Mouse (Mus musculus) myocyte (in vitro differentiated cells): ENCODE measurements at regions not wholly inside any gene's neighbourhood (a gene's known extent, or its start where the extent isn't known, plus 50 kb on each side); places are given as distances from the start of the nearest gene placed in this dataset.

ENCODE experiments used
- H3K27me3 ChIP-seq: one replicate; pipeline ENCODE4 v1.6.1; 2011; ENCODE audit not compliant: control insufficient read depth, insufficient read depth, insufficient read length
- H3K36me3 ChIP-seq: one replicate; pipeline ENCODE4 v1.6.1; 2011; ENCODE audit not compliant: control insufficient read depth, insufficient read depth
- H3K4me2 ChIP-seq: one replicate; pipeline ENCODE4 v1.6.1; 2011; ENCODE audit warnings: low read depth, control low read depth
- H3K4me3 ChIP-seq: one replicate; pipeline ENCODE4 v1.5.1; 2011; ENCODE audit warnings: mild to moderate bottlenecking, control low read depth, moderate library complexity
- H3K79me2 ChIP-seq: one replicate; pipeline ENCODE4 v1.6.1; 2011; ENCODE audit not compliant: control insufficient read depth, insufficient read depth
- H3ac ChIP-seq: one replicate; pipeline ENCODE4 v1.6.1; 2011; ENCODE audit not compliant: control insufficient read depth, insufficient read length
- CEBPB ChIP-seq: IDR thresholded peaks from 2 replicates; pipeline ENCODE4 v1.6.1; 2011; ENCODE audit warnings: mild to moderate bottlenecking, moderate library complexity; ENCODE audit not compliant: poor library complexity, insufficient read depth, severe bottlenecking
- E2F4 ChIP-seq: IDR thresholded peaks from one replicate; pipeline ENCODE4 v1.6.1; 2011; ENCODE audit warnings: mild to moderate bottlenecking, control low read depth, moderate library complexity; ENCODE audit not compliant: insufficient read depth
- MAX ChIP-seq: IDR thresholded peaks from one replicate; pipeline ENCODE4 v1.6.1; 2011; ENCODE audit warnings: low read depth, mild to moderate bottlenecking, control low read depth
- MYOD1 ChIP-seq, 3 experiments: IDR thresholded peaks; one replicate each; pipeline ENCODE4 v1.6.1; 2011; ENCODE audit warnings: control low read depth in 2 of 3, low read depth in 2 of 3, mild to moderate bottlenecking in 2 of 3, moderate library complexity in 1 of 3; ENCODE audit not compliant: insufficient read length in 2 of 3, control insufficient read depth in 1 of 3
- MYOG ChIP-seq, 3 experiments: IDR thresholded peaks; one replicate each; pipeline ENCODE4 v1.6.1; 2011; ENCODE audit warnings: control low read depth in 2 of 3, low read depth in 2 of 3, mild to moderate bottlenecking in 2 of 3; ENCODE audit not compliant: insufficient read length in 2 of 3, control insufficient read depth in 1 of 3, insufficient read depth in 1 of 3
- POLR2A ChIP-seq: IDR thresholded peaks from one replicate; pipeline ENCODE4 v1.6.1; 2011; ENCODE audit warnings: low read depth, mild to moderate bottlenecking, control low read depth, moderate library complexity; ENCODE audit not compliant: insufficient read length
- POLR2AphosphoS2 ChIP-seq: IDR thresholded peaks from one replicate; pipeline ENCODE4 v1.6.1; 2011; ENCODE audit warnings: low read depth, control low read depth; ENCODE audit not compliant: insufficient read length
- SRF ChIP-seq: IDR thresholded peaks from one replicate; pipeline ENCODE4 v1.6.1; 2011; ENCODE audit warnings: low read depth; ENCODE audit not compliant: control insufficient read depth, insufficient read length
- TCF12 ChIP-seq: IDR thresholded peaks from one replicate; pipeline ENCODE4 v1.6.1; 2011; ENCODE audit warnings: mild to moderate bottlenecking, control low read depth; ENCODE audit not compliant: poor library complexity, insufficient read depth, severe bottlenecking
- TCF3 ChIP-seq: IDR thresholded peaks from one replicate; pipeline ENCODE4 v1.6.1; 2011; ENCODE audit warnings: low read depth, control low read depth; ENCODE audit not compliant: insufficient read length
- USF1 ChIP-seq: IDR thresholded peaks from one replicate; pipeline ENCODE4 v1.6.1; 2011; ENCODE audit warnings: low read depth, mild to moderate bottlenecking, control low read depth, moderate library complexity

- Histone ChIP-seq H3ac (no peak overlapping the region), H3K4me3 (no peak overlapping the region), H3K4me2 (no peak overlapping the region), H3K36me3 (no peaks in the 10 kb centered on the region), H3K79me2 (no peaks in the 10 kb centered on the region), H3K27me3 (no peaks in the 10 kb centered on the region)
- TF ChIP-seq MAX (no peak), MYOG (IDR thresholded peaks at IDR 0.05; ENCODE audit: control insufficient read depth in 1 of 3, insufficient read depth in 1 of 3, insufficient read length in 2 of 3, low read depth in 2 of 3) (no peak), TCF3 (no peak), USF1 (no peak), TCF12 (no peak), SRF (no peak), POLR2A (no peak), MYOD1 (IDR thresholded peaks at IDR 0.05; ENCODE audit: control insufficient read depth in 1 of 3, insufficient read length in 2 of 3, low read depth in 2 of 3) (no peak), CEBPB (no peak)
Observed at GRCm38 (mm10) chr14:105402556-105402955, 144.2 kb downstream of the Ndfip2 start.

GRCm38 (mm10) chr14:105397467-105397866 lies 139.1 kb downstream of the Ndfip2 start:
- no peaks in the 10 kb centered on the region for H3K79me2 ChIP-seq
- H3K4me2 ChIP-seq = peak overlapping the region; percentile 62
- H3ac ChIP-seq = no peak overlapping the region
- no peak overlapping the region for H3K4me3 ChIP-seq
- no peaks in the 10 kb centered on the region for H3K36me3 ChIP-seq
- no peaks in the 10 kb centered on the region for H3K27me3 ChIP-seq
- no peak for TF ChIP-seq MYOD1 (IDR thresholded peaks at IDR 0.05; ENCODE audit: control insufficient read depth in 1 of 3, insufficient read length in 2 of 3, low read depth in 2 of 3)

- Histone ChIP-seq H3K79me2 (no peaks in the 10 kb centered on the region), H3K4me3 (no peak overlapping the region), H3K4me2 (no peak overlapping the region), H3K27me3 (no peaks in the 10 kb centered on the region), H3K36me3 (no peaks in the 10 kb centered on the region), H3ac (no peak overlapping the region)
- TF ChIP-seq POLR2A (no peak), MAX (no peak), E2F4 (no peak), USF1 (no peak), POLR2AphosphoS2 (no peak), MYOD1 (IDR thresholded peaks at IDR 0.05; ENCODE audit: control insufficient read depth in 1 of 3, insufficient read length in 2 of 3, low read depth in 2 of 3) (no peak)
Observed at GRCm38 (mm10) chr14:105392079-105392813, 133.9 kb downstream of the Ndfip2 start.

GRCm38 (mm10) chr14:105391430-105391829 lies 133.1 kb downstream of the Ndfip2 start:
- Histone ChIP-seq H3ac (no peak overlapping the region), H3K4me3 (no peak overlapping the region), H3K4me2 (no peak overlapping the region), H3K79me2 (no peaks in the 10 kb centered on the region), H3K27me3 (no peaks in the 10 kb centered on the region), H3K36me3 (no peaks in the 10 kb centered on the region)
- TF ChIP-seq TCF12 = no peak
- no peak for TF ChIP-seq MYOG (IDR thresholded peaks at IDR 0.05; ENCODE audit: control insufficient read depth in 1 of 3, insufficient read depth in 1 of 3, insufficient read length in 2 of 3, low read depth in 2 of 3)
- no peak for TF ChIP-seq CEBPB

GRCm38 (mm10) chr14:105385119-105385518 lies 126.7 kb downstream of the Ndfip2 start:
- no peaks in the 10 kb centered on the region for H3K36me3 ChIP-seq
- H3ac ChIP-seq = no peak overlapping the region
- no peaks in the 10 kb centered on the region for H3K79me2 ChIP-seq
- peak; percentile 53 to 88 (median 56) for TF ChIP-seq MYOD1 (IDR thresholded peaks at IDR 0.05; ENCODE audit: control insufficient read depth in 1 of 3, insufficient read length in 2 of 3, low read depth in 2 of 3)
- peak; percentile 47; the same call in 1 of the 2 replicates for TF ChIP-seq CEBPB
- no peak for TF ChIP-seq POLR2AphosphoS2
- peak overlapping the region; percentile 39 for H3K4me2 ChIP-seq
- no peak overlapping the region for H3K4me3 ChIP-seq
- H3K27me3 ChIP-seq = no peaks in the 10 kb centered on the region

GRCm38 (mm10) chr14:105383382-105383781 lies 125.0 kb downstream of the Ndfip2 start:
- no peak overlapping the region for H3K4me2 ChIP-seq
- no peak overlapping the region for H3K4me3 ChIP-seq
- no peaks in the 10 kb centered on the region for H3K79me2 ChIP-seq
- H3K27me3 ChIP-seq = no peaks in the 10 kb centered on the region
- no peak overlapping the region for H3ac ChIP-seq
- H3K36me3 ChIP-seq = no peaks in the 10 kb centered on the region
- TF ChIP-seq POLR2A (no peak), USF1 (no peak), SRF (no peak)
